Mouse (Mus musculus): ENCODE measurements around the gene Myo1b. TPM values are rescaled to one million over a fixed set of nuclear protein-coding genes. Genes with fewer than 3 reads are reported as not detected.

Gene Myo1b
- polyA plus RNA-seq, 1 experiment from 2014 or later = 2.5 TPM

DNA sequence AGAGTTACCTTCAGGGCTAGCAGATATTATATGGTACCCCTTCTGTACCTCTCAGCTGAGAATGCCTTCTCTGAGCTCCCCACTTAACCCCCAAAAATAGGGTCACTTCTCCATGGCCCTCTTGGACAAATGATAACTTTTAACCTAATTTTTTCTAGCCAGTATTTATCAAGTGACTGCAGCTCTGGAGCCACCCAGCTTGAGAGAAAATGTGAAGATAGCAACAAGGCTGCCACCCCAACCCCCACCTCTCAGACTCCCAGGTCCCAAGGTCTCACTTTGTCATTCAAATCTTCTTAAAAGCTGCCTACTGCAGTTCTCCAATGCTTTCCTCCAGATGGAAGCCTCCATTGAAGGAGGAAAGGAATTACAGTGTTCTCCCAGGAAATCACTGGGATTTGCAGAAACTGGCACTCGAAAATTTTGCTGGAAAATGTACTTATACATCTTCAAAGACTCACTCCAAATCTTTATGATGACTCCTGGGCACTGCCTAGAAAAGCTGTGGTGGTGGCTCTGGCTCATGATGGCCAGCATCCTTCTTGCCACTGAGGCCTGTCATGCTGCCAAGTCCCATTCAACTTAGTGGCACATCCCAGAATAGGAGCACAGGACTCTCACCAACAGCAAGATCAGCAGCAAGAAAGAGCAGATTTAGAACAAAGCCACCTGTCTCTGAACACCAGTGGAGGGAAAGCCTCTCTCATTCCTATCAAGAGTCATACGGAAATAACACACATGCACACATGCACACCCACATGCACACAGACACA lies 70.4 kb downstream of the Myo1b start:
- H3K27ac ChIP-seq = no peak overlapping the region
- no peak overlapping the region for H3K4me3 ChIP-seq (ENCODE audit: inconsistent target)
- 94% methylated on average over 2 of the region's 2 CpGs for WGBS (ENCODE audit: missing documents)
- no peaks in the 10 kb centered on the region for H3K36me3 ChIP-seq (ENCODE audit: inconsistent target)
- no peaks in the 10 kb centered on the region for H3K79me2 ChIP-seq (ENCODE audit: inconsistent target)

- WGBS (ENCODE audit: missing documents) = 62% methylated on average over 10 of the region's 11 CpGs
- no peak overlapping the region for H3K27ac ChIP-seq
Observed at GRCm38 (mm10) chr1:51837845-51838623, 77.8 kb downstream of the Myo1b start.

GRCm38 (mm10) chr1:51837311-51837710 lies 78.6 kb downstream of the Myo1b start:
- WGBS (ENCODE audit: missing documents) = 91% methylated on average over 4 of the region's 4 CpGs
- H3K36me3 ChIP-seq (ENCODE audit: inconsistent target) = no peaks in the 10 kb centered on the region
- no peak overlapping the region for H3K4me3 ChIP-seq (ENCODE audit: inconsistent target)
- H3K79me2 ChIP-seq (ENCODE audit: inconsistent target) = no peaks in the 10 kb centered on the region
- no peak overlapping the region for H3K27ac ChIP-seq

More at GRCm38 (mm10) chr1:51837845-51838623, 77.8 kb downstream of the Myo1b start:
- Histone ChIP-seq H3K36me3 (ENCODE audit: inconsistent target) (no peaks in the 10 kb centered on the region), H3K4me3 (ENCODE audit: inconsistent target) (no peak overlapping the region), H3K79me2 (ENCODE audit: inconsistent target) (no peaks in the 10 kb centered on the region)

DNA sequence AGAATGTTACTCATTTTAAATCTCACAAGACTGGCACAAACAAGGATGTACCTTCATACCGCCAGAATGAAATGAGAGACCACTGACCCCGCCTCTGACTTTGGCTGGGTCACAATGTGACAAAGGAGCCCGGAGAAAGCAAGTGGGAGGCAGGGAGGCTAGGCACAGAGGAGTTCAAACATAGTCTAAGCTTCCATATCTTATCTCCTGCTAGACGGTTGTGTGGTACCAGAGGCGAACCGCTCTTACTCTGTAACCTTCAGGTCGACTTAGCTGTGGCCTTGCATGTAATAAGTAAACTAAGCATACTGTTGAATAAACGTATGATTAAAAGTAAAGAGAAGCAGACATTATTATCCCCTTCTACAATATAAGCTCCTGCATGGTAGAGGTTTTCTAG lies 80.1 kb downstream of the Myo1b start:
- 91% methylated on average over 8 of the region's 8 CpGs for WGBS (ENCODE audit: missing documents)
- Histone ChIP-seq H3K4me3 (ENCODE audit: inconsistent target) (no peak overlapping the region), H3K79me2 (ENCODE audit: inconsistent target) (no peaks in the 10 kb centered on the region), H3K27ac (no peak overlapping the region), H3K36me3 (ENCODE audit: inconsistent target) (no peaks in the 10 kb centered on the region)

- Histone ChIP-seq H3K79me2 (ENCODE audit: inconsistent target) (no peaks in the 10 kb centered on the region), H3K4me3 (ENCODE audit: inconsistent target) (no peak overlapping the region), H3K36me3 (ENCODE audit: inconsistent target) (no peaks in the 10 kb centered on the region), H3K27ac (no peak overlapping the region)
- 100% methylated on average over 3 of the region's 3 CpGs for WGBS (ENCODE audit: missing documents)
Observed at GRCm38 (mm10) chr1:51834072-51834471, 81.8 kb downstream of the Myo1b start.

DNA sequence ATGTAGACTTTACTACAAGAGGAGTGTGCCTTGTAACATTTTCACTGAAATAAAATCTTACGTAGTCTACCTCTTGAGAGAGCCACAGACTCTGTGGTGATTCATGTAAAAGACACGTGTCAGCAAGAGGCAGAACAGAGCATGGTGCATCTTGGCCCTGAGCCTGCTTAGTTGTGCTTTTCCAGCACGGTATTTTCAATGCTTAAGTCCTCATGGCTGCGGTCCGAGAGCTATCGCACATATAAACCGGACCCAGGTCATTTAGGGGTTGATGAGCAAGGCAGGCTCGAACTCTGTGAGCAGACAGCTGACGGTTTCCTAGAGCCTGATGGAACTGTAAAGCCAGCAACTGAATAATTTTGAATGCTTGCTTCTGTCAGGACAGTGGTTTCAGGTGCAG lies 86.5 kb downstream of the Myo1b start:
- no peaks in the 10 kb centered on the region for H3K79me2 ChIP-seq (ENCODE audit: inconsistent target)
- H3K36me3 ChIP-seq (ENCODE audit: inconsistent target) = no peaks in the 10 kb centered on the region
- WGBS (ENCODE audit: missing documents) = 96% methylated on average over 9 of the region's 9 CpGs
- no peak overlapping the region for H3K4me3 ChIP-seq (ENCODE audit: inconsistent target)
- H3K27ac ChIP-seq = no peak overlapping the region

- Histone ChIP-seq H3K4me3 (ENCODE audit: inconsistent target) (no peak overlapping the region), H3K36me3 (ENCODE audit: inconsistent target) (no peaks in the 10 kb centered on the region), H3K79me2 (ENCODE audit: inconsistent target) (no peaks in the 10 kb centered on the region), H3K27ac (no peak overlapping the region)
- WGBS (ENCODE audit: missing documents) = 90% methylated on average over 4 of the region's 4 CpGs
Observed at GRCm38 (mm10) chr1:51822531-51822930, 93.3 kb downstream of the Myo1b start.

- H3K79me2 ChIP-seq (ENCODE audit: inconsistent target) = no peaks in the 10 kb centered on the region
- H3K27ac ChIP-seq = no peak overlapping the region
- 96% methylated on average over 13 of the region's 13 CpGs for WGBS (ENCODE audit: missing documents)
- H3K4me3 ChIP-seq (ENCODE audit: inconsistent target) = no peak overlapping the region
- no peaks in the 10 kb centered on the region for H3K36me3 ChIP-seq (ENCODE audit: inconsistent target)
Observed at GRCm38 (mm10) chr1:51821701-51822495, 94.0 kb downstream of the Myo1b start.

- no peak overlapping the region for H3K27ac ChIP-seq
- no peaks in the 10 kb centered on the region for H3K36me3 ChIP-seq (ENCODE audit: inconsistent target)
- WGBS (ENCODE audit: missing documents) = 77% methylated on average over 6 of the region's 6 CpGs
- H3K79me2 ChIP-seq (ENCODE audit: inconsistent target) = no peaks in the 10 kb centered on the region
- no peak overlapping the region for H3K4me3 ChIP-seq (ENCODE audit: inconsistent target)
Observed at GRCm38 (mm10) chr1:51820520-51820919, 95.4 kb downstream of the Myo1b start.

DNA sequence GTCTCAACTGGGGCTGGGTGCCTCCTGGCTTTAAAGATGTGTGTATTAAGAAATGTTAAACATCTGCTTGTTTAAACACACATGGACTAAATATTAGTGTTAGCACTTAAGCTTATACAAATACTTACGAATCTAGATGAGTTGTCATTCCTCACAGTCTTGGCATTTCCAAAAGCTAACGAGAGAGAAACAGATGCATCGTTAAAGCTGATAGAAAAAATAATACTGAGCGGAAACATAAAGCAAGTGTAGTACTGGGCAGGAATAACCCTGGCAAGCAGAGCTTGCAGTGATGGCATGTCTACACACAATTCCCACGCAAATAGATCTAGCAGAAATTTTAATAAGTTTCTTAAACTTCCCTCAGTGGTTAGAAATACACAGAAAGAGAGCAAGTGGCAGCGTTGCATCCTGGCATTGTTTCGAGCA lies 95.8 kb downstream of the Myo1b start:
- 81% methylated on average over 7 of the region's 7 CpGs for WGBS (ENCODE audit: missing documents)
- no peak overlapping the region for H3K27ac ChIP-seq
- no peaks in the 10 kb centered on the region for H3K79me2 ChIP-seq (ENCODE audit: inconsistent target)
- no peaks in the 10 kb centered on the region for H3K36me3 ChIP-seq (ENCODE audit: inconsistent target)
- no peak overlapping the region for H3K4me3 ChIP-seq (ENCODE audit: inconsistent target)

DNA sequence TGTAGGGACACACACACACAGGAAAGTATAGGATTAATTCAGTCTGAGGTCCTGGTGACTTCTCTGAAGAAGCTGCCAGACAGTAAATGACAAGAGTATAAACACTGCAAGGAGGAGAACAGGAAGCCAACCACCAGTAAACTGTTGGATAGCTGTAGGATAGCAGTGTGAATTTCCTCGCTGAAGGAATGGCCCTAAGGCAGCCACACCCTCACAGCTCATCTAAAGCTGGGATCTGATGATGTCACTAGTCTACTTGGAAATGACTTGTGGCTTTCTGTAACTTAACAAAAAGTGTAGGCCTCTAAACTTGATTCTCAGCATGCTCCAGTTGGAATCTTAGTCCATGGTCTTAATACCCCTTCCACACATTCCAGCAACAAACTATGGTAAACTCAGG lies 100.2 kb downstream of the Myo1b start:
- Histone ChIP-seq H3K4me3 (ENCODE audit: inconsistent target) (no peak overlapping the region), H3K36me3 (ENCODE audit: inconsistent target) (no peaks in the 10 kb centered on the region)
- 85% methylated on average over 1 of the region's 1 CpGs for WGBS (ENCODE audit: missing documents)

DNA sequence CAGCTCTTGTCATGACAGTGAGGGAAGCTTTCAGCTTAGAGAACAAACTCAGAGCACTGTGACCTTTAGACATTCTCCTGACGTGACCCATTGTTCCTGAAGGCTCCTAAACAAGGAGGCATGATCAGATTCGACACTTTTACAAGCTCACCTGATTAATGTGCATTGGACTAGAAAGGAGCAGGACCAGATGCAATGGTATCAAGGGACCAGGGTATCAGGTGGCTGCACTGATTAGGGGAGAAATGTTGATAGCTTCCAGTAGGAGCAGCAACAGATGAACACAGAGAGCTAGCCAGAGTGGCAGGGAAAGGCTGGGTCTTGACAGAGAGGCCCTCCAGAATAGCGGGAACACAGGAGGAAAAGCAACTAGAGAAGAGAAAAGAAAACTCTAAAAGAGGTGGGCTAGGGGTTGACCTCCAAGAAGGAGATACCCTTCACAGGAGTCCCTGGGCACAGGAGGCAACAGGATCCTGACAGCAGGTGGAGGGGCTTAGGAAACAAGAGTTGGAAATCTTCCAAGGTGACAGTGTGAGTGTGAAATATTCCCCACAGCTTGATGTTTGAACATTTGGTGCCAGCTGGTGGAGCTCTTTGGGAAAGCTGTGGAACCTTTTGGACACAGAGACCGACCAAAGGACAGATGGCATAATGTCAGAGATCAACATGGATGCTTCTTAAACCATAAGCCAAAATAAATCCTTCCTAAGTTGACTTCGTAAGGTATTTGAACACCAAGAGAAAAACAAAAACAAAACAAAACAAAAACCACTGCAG lies 100.8 kb downstream of the Myo1b start:
- Histone ChIP-seq H3K36me3 (ENCODE audit: inconsistent target) (no peaks in the 10 kb centered on the region), H3K4me3 (ENCODE audit: inconsistent target) (no peak overlapping the region), H3K79me2 (ENCODE audit: inconsistent target) (no peaks in the 10 kb centered on the region), H3K27ac (no peak overlapping the region)
- 92% methylated on average over 5 of the region's 5 CpGs for WGBS (ENCODE audit: missing documents)

More for the DNA sequence above, 100.2 kb downstream of the Myo1b start:
- Histone ChIP-seq H3K27ac (no peak overlapping the region), H3K79me2 (ENCODE audit: inconsistent target) (no peaks in the 10 kb centered on the region)

- no peaks in the 10 kb centered on the region for H3K79me2 ChIP-seq (ENCODE audit: inconsistent target)
Observed at GRCm38 (mm10) chr1:51808847-51809246, 107.0 kb downstream of the Myo1b start.

GRCm38 (mm10) chr1:51808228-51808627 lies 107.6 kb downstream of the Myo1b start:
- 0% methylated on average over 1 of the region's 1 CpGs for WGBS (ENCODE audit: missing documents)
- no peaks in the 10 kb centered on the region for H3K79me2 ChIP-seq (ENCODE audit: inconsistent target)
- no peak overlapping the region for H3K4me3 ChIP-seq (ENCODE audit: inconsistent target)

More at GRCm38 (mm10) chr1:51808847-51809246, 107.0 kb downstream of the Myo1b start:
- H3K4me3 ChIP-seq (ENCODE audit: inconsistent target) = no peak overlapping the region
- WGBS (ENCODE audit: missing documents) = 68% methylated on average over 10 of the region's 10 CpGs
- H3K27ac ChIP-seq = no peak overlapping the region
- H3K36me3 ChIP-seq (ENCODE audit: inconsistent target) = no peaks in the 10 kb centered on the region

More at GRCm38 (mm10) chr1:51808228-51808627, 107.6 kb downstream of the Myo1b start:
- H3K27ac ChIP-seq = no peak overlapping the region
- H3K36me3 ChIP-seq (ENCODE audit: inconsistent target) = no peaks in the 10 kb centered on the region

Data from macrophage (primary cell).